Mouse (Mus musculus) 416B (cell line): ENCODE results near the gene Gm20388.
A peak's percentile ranks its signal among the peaks of the same experiment; 100 is the strongest.

Source experiments
- DNase-seq: peaks from one replicate; pipeline ENCODE4 v3.0.0; 2011; ENCODE audit warnings: low read depth

Gene Gm20388

GRCm38 (mm10) chr8:122238731-122239130 is 2328.1 kb downstream of the Gm20388 start:
- no peak for DNase-seq

GRCm38 (mm10) chr8:122240241-122241026 is 2329.8 kb downstream of the Gm20388 start:
- no peak for DNase-seq

GRCm38 (mm10) chr8:122243310-122243709 is 2332.7 kb downstream of the Gm20388 start:
- no peak for DNase-seq

- no peak for DNase-seq
Observed at GRCm38 (mm10) chr8:122245161-122245560, 2334.5 kb downstream of the Gm20388 start.

GRCm38 (mm10) chr8:122246257-122247211 is 2335.9 kb downstream of the Gm20388 start:
- DNase-seq: peak; percentile 76

- DNase-seq: no peak
Observed at GRCm38 (mm10) chr8:122251739-122252138, 2341.1 kb downstream of the Gm20388 start.

- DNase-seq: no peak
Observed at GRCm38 (mm10) chr8:122252366-122252765, 2341.7 kb downstream of the Gm20388 start.

- DNase-seq: peak; percentile 64
Observed at GRCm38 (mm10) chr8:122259351-122259750, 2348.7 kb downstream of the Gm20388 start.

GRCm38 (mm10) chr8:122260755-122261154 is 2350.1 kb downstream of the Gm20388 start:
- no peak for DNase-seq

GRCm38 (mm10) chr8:122262835-122263234 is 2352.2 kb downstream of the Gm20388 start:
- DNase-seq: no peak

GRCm38 (mm10) chr8:122264243-122264642 is 2353.6 kb downstream of the Gm20388 start:
- DNase-seq: peak; percentile 83

- no peak for DNase-seq
Observed at GRCm38 (mm10) chr8:122265522-122265921, 2354.9 kb downstream of the Gm20388 start.

- no peak for DNase-seq
Observed at GRCm38 (mm10) chr8:122266867-122267266, 2356.2 kb downstream of the Gm20388 start.

GRCm38 (mm10) chr8:122268861-122269260 is 2358.2 kb downstream of the Gm20388 start:
- DNase-seq: no peak

- peak; percentile 45 for DNase-seq
Observed at GRCm38 (mm10) chr8:122269404-122269803, 2358.8 kb downstream of the Gm20388 start.

- DNase-seq: no peak
Observed at GRCm38 (mm10) chr8:122270555-122270954, 2359.9 kb downstream of the Gm20388 start.

GRCm38 (mm10) chr8:122273152-122273551 is 2362.5 kb downstream of the Gm20388 start:
- DNase-seq: peak; percentile 88

- no peak for DNase-seq
Observed at GRCm38 (mm10) chr8:122273826-122274225, 2363.2 kb downstream of the Gm20388 start.

- peak; percentile 92 for DNase-seq
Observed at GRCm38 (mm10) chr8:122274651-122275391, 2364.2 kb downstream of the Gm20388 start.

- no peak for DNase-seq
Observed at GRCm38 (mm10) chr8:122276308-122276707, 2365.7 kb downstream of the Gm20388 start.

GRCm38 (mm10) chr8:122277204-122277995 is 2366.8 kb downstream of the Gm20388 start:
- DNase-seq: peak; percentile 36
